Mouse (Mus musculus): Measurements from ENCODE around the gene Zfp37. TPM values are rescaled to one million over a fixed set of nuclear protein-coding genes. Genes with fewer than 3 reads are reported as not detected.

Zfp37 gene
- total and polyA plus RNA-seq, 3 experiments: not detected

- no peak for DNase-seq (ENCODE audit: extremely low read depth)
- Histone ChIP-seq H3K79me2 (replicated peaks; ENCODE audit: control insufficient read depth, extremely low read depth, insufficient read depth, poor library complexity, severe bottlenecking) (no peaks in the 10 kb centered on the region), H3K4me1 (ENCODE audit: control insufficient read depth in 1 of 2, insufficient read depth in 2 of 2) (peaks cover 16 to 43% of the 10 kb centered on the region in 2 experiments), H3K36me3 (replicated peaks in 1 of 2; ENCODE audit: control insufficient read depth in 1 of 2, insufficient read depth in 1 of 2, low read length in 1 of 2) (no peaks in the 10 kb centered on the region), H3K4me2 (ENCODE audit: insufficient read depth, low read depth, poor library complexity, severe bottlenecking) (no peak overlapping the region), H3K4me3 (replicated peaks in 1 of 3; ENCODE audit: low read depth in 2 of 3, low read length in 2 of 3, poor library complexity in 1 of 3) (no peak overlapping the region), H3K9ac (ENCODE audit: insufficient read depth, low read depth) (no peak overlapping the region), H3K27ac (ENCODE audit: insufficient read depth, low read depth) (no peak overlapping the region), H3K9me3 (replicated peaks; ENCODE audit: low read length) (no peaks in the 10 kb centered on the region), H3K27me3 (replicated peaks) (no peaks in the 10 kb centered on the region)
- TF ChIP-seq TCF12 (IDR thresholded peaks at IDR 0.05; ENCODE audit: low read depth, low read length) (no peak), KAT2A (IDR thresholded peaks at IDR 0.05; ENCODE audit: insufficient replicate concordance, low read length) (no peak), RAD21 (IDR thresholded peaks at IDR 0.05; ENCODE audit: low read depth, low read length) (no peak), SMC3 (IDR thresholded peaks at IDR 0.05; ENCODE audit: low read depth, low read length) (no peak), CHD1 (IDR thresholded peaks at IDR 0.05; ENCODE audit: low read depth, low read length) (no peak), ZKSCAN1 (IDR thresholded peaks at IDR 0.05; ENCODE audit: borderline replicate concordance, low read depth, low read length) (no peak), NELFE (IDR thresholded peaks at IDR 0.05; ENCODE audit: low read depth, low read length) (no peak), MEF2A (IDR thresholded peaks at IDR 0.05; ENCODE audit: borderline replicate concordance, low read depth, low read length) (no peak), MXI1 (IDR thresholded peaks at IDR 0.05; ENCODE audit: low read depth, low read length) (no peak), POLR2A (IDR thresholded peaks at IDR 0.05; ENCODE audit: low read depth, low read length) (no peak), SIN3A (IDR thresholded peaks at IDR 0.05; ENCODE audit: low read length) (no peak), ZNF384 (IDR thresholded peaks at IDR 0.05; ENCODE audit: low read depth, low read length) (no peak), POLR2AphosphoS2 (IDR thresholded peaks at IDR 0.05; ENCODE audit: low read depth, low read length) (no peak), PAX5 (IDR thresholded peaks at IDR 0.05; ENCODE audit: low read length) (no peak), MAFK (IDR thresholded peaks at IDR 0.05; ENCODE audit: insufficient replicate concordance, low read length) (no peak), IRF4 (IDR thresholded peaks at IDR 0.05; ENCODE audit: low read depth, low read length) (no peak), EP300 (IDR thresholded peaks at IDR 0.05; ENCODE audit: low read length) (no peak), BHLHE40 (IDR thresholded peaks at IDR 0.05; ENCODE audit: low read depth, low read length) (no peak)
- dilution Hi-C loops (cut with MboI; ENCODE audit: extremely low pct_ligation_motif_present, extremely low pct_unique_long_range_greater_than_20kb, low sequenced_read_pairs) (no loop called here), in situ Hi-C loops (cut with MboI; ENCODE audit: low pct_ligation_motif_present, low pct_unique_long_range_greater_than_20kb, low sequenced_read_pairs) (no loop called here)
These were observed 20.9 kb upstream of the Zfp37 start for GRCm38 (mm10) chr4:62251776-62252175.

GRCm38 (mm10) chr4:62250896-62251544 is 20.2 kb upstream of the Zfp37 start:
- Histone ChIP-seq H3K4me1 (ENCODE audit: control insufficient read depth in 1 of 2, insufficient read depth in 2 of 2) (peaks cover 17 to 44% of the 10 kb centered on the region in 2 experiments), H3K27ac (ENCODE audit: insufficient read depth, low read depth) (no peak overlapping the region), H3K4me3 (replicated peaks in 1 of 3; ENCODE audit: low read depth in 2 of 3, low read length in 2 of 3, poor library complexity in 1 of 3) (no peak overlapping the region), H3K9me3 (replicated peaks; ENCODE audit: low read length) (no peaks in the 10 kb centered on the region), H3K79me2 (replicated peaks; ENCODE audit: control insufficient read depth, extremely low read depth, insufficient read depth, poor library complexity, severe bottlenecking) (no peaks in the 10 kb centered on the region), H3K4me2 (ENCODE audit: insufficient read depth, low read depth, poor library complexity, severe bottlenecking) (no peak overlapping the region), H3K27me3 (replicated peaks) (no peaks in the 10 kb centered on the region), H3K9ac (ENCODE audit: insufficient read depth, low read depth) (no peak overlapping the region), H3K36me3 (replicated peaks in 1 of 2; ENCODE audit: control insufficient read depth in 1 of 2, insufficient read depth in 1 of 2, low read length in 1 of 2) (no peaks in the 10 kb centered on the region)
- dilution Hi-C loops (cut with MboI; ENCODE audit: extremely low pct_ligation_motif_present, extremely low pct_unique_long_range_greater_than_20kb, low sequenced_read_pairs): no loop called here
- no peak for DNase-seq (ENCODE audit: extremely low read depth)
- TF ChIP-seq BHLHE40 (IDR thresholded peaks at IDR 0.05; ENCODE audit: low read depth, low read length) (no peak), JUN (IDR thresholded peaks at IDR 0.05; ENCODE audit: insufficient read depth, low read depth, low read length) (no peak), KAT2A (IDR thresholded peaks at IDR 0.05; ENCODE audit: insufficient replicate concordance, low read length) (no peak), POLR2AphosphoS2 (IDR thresholded peaks at IDR 0.05; ENCODE audit: low read depth, low read length) (no peak), CTCF (conservative IDR thresholded peaks at IDR 0.05 in 1 of 2, IDR thresholded peaks at IDR 0.05 in 1 of 2; ENCODE audit: low read depth in 2 of 2, low read length in 2 of 2) (peak; percentile 42 to 52), CHD1 (IDR thresholded peaks at IDR 0.05; ENCODE audit: low read depth, low read length) (no peak), PAX5 (IDR thresholded peaks at IDR 0.05; ENCODE audit: low read length) (no peak)
- in situ Hi-C loops (cut with MboI; ENCODE audit: low pct_ligation_motif_present, low pct_unique_long_range_greater_than_20kb, low sequenced_read_pairs): no loop called here
